Mouse (Mus musculus): ENCODE data around the gene Cryba4.

- TF ChIP-seq CTCF (IDR thresholded peaks at IDR 0.05), result no peak
- no peak for TF ChIP-seq EP300 (IDR thresholded peaks at IDR 0.05)
Observed at GRCm38 (mm10) chr5:112280863-112281660, 28.7 kb upstream of the Cryba4 start.

All from lung, postnatal 0 days (tissue).